Mouse (Mus musculus) left cerebral cortex, postnatal 14 days (tissue): ENCODE data around the gene Nacc1. TPM values are rescaled to one million over a fixed set of nuclear protein-coding genes. Genes with fewer than 3 reads are reported as not detected.
"Not testable (repeated sequence)": the region's sequence is repeated elsewhere in the genome, so short reads cannot be mapped to it uniquely, and the experiment has no call there.

Source experiments
- DNase-seq, 2 experiments: peaks; one replicate each; pipeline ENCODE4 v3.0.0; 2021 to 2022; ENCODE audit warnings: low spot score in 2 of 2, mixed read lengths in 1 of 2
- intact Hi-C: fragments of 180-260 bp; cut with DNase I; formaldehyde crosslinking; loops from one replicate; pipeline ENCODE4 v1.15.1; 2025
- total RNA-seq, 2 experiments: library from RNA; stranded (reverse); gene quantifications; 2 replicates each; pipeline ENCODE4 v1.2.3; 2021

Nacc1 gene
- total RNA-seq, 2 experiments from 2014 or later, result 90.2 to 91.9 TPM

DNA sequence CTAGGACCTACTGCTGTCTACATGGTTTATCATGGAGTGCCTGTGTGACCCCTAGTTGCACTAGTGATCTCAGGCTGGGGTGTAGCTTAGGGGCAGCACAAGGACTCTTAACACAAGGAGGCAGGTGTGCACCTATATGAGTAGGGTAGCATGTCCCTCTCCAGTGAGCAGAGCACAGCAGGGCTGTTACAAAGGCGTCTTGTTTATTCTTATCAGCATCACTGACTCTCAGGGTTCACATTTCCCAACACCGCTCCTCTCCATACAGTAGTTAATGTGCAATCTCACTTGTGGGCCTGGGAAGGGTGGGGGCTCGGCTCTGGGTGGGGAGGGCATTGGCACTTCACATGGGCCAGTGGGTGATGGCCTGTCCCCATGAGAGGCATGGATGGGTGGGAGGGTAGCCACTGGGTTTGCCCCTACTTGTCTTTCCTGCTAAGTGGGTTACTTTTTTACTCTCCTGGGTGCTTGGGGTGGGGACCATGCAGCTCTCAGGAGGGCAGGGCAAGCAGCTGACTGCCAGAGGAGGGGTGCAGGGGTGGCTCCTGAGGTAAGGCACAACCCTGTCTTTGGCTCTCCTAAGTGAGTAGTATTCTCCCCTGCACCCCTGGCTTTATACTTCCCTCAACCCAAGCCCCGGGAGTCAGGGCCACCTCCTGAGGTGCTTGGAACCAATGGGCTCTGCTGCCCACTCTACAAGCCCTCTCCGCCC, 17.2 kb downstream of the Nacc1 start:
- intact Hi-C loops, DNase-seq: not testable (repeated sequence)

- intact Hi-C loops, result no loop called here
- DNase-seq, result no peak
Observed at GRCm38 (mm10) chr8:84668731-84669485, 18.8 kb downstream of the Nacc1 start.

- no peak for DNase-seq
- intact Hi-C loops, result no loop called here
Observed at GRCm38 (mm10) chr8:84668081-84668480, 19.6 kb downstream of the Nacc1 start.

DNA sequence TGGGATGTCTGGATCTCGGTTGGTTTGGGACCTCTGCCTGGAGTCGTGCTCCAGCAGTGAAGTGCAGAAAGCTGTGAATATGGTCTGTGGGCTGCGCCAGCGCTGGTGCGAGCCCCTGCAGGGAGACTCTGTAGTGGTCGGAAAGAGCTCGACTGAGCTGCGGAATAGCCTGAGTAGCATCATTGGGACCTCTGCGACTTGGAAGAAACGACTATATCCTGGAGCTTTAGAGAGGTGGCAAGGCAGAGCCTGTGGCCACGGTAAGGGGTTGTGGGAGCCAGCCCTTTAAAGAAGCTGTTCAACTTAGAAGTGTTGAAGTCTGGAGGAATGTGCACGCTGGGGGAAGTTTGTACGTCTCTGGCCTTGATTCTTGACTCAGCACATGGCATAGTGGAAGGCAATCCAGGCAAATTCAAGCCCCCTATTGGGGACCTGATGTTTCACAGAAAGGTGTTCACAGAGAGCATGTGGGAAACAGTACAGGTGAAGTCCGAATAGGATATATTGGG, 22.2 kb downstream of the Nacc1 start:
- intact Hi-C loops, result no loop called here

DNA sequence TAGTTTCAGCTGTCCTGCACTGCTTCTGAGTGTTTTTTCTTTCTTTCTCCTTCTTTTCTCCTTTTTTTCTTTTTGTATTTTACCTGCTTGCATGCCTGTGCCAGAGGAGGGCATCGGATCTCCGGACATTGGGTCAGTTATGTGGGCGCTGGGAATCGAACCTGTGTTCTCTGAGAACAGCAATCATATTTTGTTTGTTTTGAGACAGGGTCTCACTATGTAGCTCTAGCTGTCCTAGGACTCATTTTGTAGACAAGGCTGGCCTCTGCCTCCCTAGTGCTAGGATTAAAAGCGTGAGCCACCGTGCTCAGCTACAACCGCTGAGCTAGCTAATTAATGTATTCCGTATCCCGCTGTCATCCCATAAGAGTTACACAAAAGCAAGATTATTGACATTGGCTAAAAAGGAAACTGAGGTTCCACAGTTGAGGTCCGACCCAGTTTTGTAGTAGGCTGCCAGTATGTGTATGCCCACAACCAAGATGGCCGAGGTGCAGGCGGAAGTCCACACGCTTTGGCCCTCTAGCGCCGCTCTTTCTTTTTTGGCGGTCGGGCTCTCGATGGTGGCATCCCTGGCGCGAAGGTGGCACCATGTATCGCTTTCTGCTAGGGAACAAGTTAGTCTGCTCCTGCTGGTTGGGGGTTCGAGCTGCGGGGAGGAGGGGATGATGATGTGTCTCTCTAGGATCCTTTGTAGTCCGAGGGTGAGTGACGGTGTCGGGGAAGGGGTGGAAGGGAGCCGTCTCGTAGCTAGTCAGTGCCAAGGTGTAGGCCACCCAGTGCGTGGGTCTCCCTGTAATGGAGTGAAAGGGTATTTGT, 22.9 kb downstream of the Nacc1 start:
- DNase-seq, result peak; percentile 83 to 85
- intact Hi-C loops, result no loop called here

More for the DNA sequence above, 22.2 kb downstream of the Nacc1 start:
- DNase-seq, result no peak

DNA sequence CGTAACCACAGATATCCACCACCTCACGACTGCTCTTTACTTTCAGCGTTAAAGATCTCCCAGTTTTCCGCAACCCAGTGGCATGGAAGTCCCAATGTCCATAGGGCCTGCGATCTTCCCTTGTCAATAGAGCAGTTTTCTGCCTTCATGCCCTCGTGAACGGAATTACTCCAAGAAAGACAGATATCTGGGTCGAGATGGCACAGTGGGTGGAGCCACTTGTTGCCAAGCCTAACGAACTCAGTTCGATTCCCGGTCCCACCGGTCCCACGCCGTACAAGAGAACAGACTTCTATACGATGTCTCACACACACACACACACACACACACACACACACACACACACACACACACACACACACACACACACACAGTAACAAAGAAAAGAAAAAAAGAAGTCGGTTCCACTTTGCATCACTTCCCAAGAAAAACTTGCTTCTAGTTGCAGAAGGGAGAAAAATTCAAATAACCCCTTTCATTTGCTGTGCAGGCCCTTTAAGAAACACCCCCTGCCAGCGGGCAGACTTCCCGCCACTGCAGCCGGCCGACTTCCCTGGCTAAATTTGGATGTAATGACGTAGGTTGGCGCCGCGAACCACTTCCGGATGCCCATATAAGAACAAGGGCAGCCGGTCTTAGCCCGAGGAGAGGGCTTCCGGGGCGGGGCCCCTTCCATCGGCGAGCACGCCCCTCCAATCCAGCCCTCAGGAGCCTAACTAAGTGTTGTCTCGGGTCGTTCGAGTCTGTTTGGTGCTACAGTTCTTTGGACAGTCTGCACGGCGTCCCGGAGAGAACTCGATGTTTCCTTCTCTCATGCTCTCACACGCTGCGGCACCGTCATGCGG, 24.0 kb downstream of the Nacc1 start:
- peak; percentile 97 to 98 for DNase-seq
- intact Hi-C loops, result no loop called here

DNA sequence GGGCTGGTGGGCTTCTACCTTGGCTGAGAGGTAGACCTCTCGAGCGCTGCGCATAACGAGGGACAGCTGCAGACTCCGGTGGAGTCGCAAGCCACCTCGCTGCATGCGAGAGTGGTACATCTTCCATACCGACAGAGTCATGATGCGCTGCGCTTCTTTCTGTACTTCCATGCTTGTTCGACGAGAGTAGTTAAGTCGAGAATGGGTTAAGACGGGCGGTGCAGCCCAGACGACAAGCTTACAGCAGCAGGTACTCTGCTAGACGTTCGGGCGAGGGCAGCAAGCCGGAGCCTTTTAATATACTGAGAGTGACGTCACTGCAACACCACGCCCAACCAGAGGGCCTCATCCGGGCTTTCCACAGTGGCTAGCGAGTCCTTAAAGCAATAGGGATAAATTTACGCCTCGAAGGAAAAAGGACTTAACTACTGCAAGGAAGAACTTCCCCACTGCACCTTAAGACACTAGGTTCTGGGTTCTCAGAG, 25.0 kb downstream of the Nacc1 start, which contains the start of gene Ier2:
TSS of gene Ier2 (minus strand) at position 272 of the 485 bp plus-strand sequence.
- peak; percentile 95 to 96 for DNase-seq
- intact Hi-C loops, result no loop called here

DNA sequence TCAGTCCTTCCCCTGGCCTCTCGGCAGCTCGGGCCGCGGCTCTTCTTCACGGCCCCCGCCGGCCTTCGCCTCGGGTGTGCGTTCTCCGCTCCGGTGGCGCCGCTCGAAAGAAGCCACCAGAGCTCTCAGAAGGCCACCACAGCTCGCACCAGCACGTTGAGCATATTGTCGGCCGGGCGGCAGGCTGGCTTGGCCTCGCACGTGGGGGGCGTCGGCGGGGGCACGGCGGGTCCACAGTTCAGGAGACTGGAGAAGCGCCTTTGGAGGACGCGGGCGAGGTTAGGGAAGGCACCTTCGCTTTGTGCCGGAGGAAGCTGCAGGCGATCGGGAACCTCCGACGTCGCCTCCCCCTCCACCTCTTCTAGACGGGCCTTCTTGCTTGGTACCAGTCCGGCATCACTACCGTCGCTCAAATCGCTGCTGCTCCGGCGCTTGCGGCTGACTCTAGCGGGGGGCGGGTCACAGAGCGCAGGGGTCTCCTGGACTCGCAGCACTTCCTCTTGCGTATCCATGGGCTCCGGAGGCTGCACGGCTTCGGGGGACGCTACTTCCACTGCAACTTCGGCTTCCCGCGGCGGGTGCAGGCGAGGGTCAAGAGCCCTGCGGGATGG, 25.6 kb downstream of the Nacc1 start:
- no peak for DNase-seq

GRCm38 (mm10) chr8:84661458-84661871, 26.2 kb downstream of the Nacc1 start:
- DNase-seq, result no peak
- intact Hi-C loops, result no loop called here

More for the DNA sequence above, 25.6 kb downstream of the Nacc1 start:
- intact Hi-C loops, result no loop called here

GRCm38 (mm10) chr8:84660819-84661457, 26.7 kb downstream of the Nacc1 start:
- no peak for DNase-seq
- intact Hi-C loops, result no loop called here

GRCm38 (mm10) chr8:84659936-84660818, 27.5 kb downstream of the Nacc1 start:
- intact Hi-C loops, result no loop called here
- DNase-seq, result no peak

- intact Hi-C loops, result no loop called here
- no peak for DNase-seq
Observed at GRCm38 (mm10) chr8:84658951-84659350, 28.7 kb downstream of the Nacc1 start.

- intact Hi-C loops, result no loop called here
- no peak for DNase-seq
Observed at GRCm38 (mm10) chr8:84657680-84658079, 30.0 kb downstream of the Nacc1 start.

- intact Hi-C loops, result no loop called here
- DNase-seq, result no peak
Observed at GRCm38 (mm10) chr8:84657203-84657602, 30.5 kb downstream of the Nacc1 start.

GRCm38 (mm10) chr8:84656641-84657126, 31.0 kb downstream of the Nacc1 start:
- intact Hi-C loops, result no loop called here
- DNase-seq, result no peak

- DNase-seq, result no peak
- intact Hi-C loops, result no loop called here
Observed at GRCm38 (mm10) chr8:84656191-84656525, 31.5 kb downstream of the Nacc1 start.
